Mouse (Mus musculus) frontal cortex, postnatal 14 days (tissue): ENCODE results near the gene Gm19684.
"Not testable (repeated sequence)": the region's sequence is repeated elsewhere in the genome, so short reads cannot be mapped to it uniquely, and the experiment has no call there.

Experiments used
- DNase-seq, 2 experiments: peaks; one replicate each; pipeline ENCODE4 v3.0.0; 2022; ENCODE audit warnings: low spot score in 2 of 2

Gm19684 gene

DNA sequence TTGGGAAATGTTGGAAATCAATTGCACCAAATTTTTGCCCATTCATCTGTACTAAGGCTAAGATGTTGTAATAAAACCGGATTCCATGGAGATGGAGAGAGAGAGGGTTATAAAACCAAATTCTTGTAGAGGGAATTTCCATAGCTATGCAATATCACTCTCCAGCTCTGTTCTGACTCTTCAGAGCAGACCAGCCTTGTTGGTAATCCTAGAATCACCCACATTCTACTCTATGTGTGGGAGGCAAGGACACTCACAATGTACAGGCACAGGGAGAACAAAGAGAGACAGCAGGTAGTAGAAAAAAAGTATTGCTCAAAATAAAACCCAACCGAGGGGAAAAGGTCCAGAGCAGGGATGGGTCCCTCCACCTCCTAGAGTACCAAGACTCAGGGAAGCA is 54.7 kb downstream of the Gm19684 start:
- DNase-seq: not testable (repeated sequence)

DNA sequence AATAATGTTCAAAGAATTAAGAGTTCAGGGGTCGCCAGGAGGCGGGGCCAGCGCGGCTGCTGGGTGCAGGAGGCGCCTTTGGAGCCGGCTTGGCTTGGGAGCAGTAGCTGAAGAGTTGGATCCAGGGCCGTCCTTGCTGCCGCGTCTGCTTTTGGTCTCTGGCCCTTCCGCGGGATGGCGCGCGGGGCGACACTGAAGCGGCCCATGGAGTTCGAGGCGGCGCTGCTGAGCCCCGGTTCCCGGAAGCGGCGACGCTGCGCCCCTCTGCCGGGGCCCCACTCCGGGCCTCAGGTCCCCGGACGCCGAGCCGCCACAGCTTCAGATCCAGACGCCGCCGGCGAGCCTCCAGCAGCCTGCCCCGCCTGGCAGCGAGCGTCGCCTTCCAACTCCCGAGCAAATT is 57.5 kb downstream of the Gm19684 start:
- not testable (repeated sequence) for DNase-seq
